Mouse (Mus musculus) bone marrow macrophage, adult 2 months (primary cell): ENCODE results near the gene Hyal3.

ENCODE experiments used
- CTCF ChIP-seq: IDR thresholded peaks from 2 replicates; pipeline ENCODE4 v1.5.1; 2012; ENCODE audit warnings: low read depth, mild to moderate bottlenecking, low read length, moderate library complexity
- POLR2A ChIP-seq: IDR thresholded peaks from 2 replicates; pipeline ENCODE4 v1.6.1; 2012; ENCODE audit warnings: mild to moderate bottlenecking, low read depth, low read length, borderline replicate concordance

GRCm38 (mm10) chr9:107630576-107630975, 50.0 kb downstream of the Hyal3 start:
- TF ChIP-seq CTCF = no peak
- TF ChIP-seq POLR2A = no peak
